Mouse (Mus musculus): ENCODE measurements around the gene Eci2.

- TF ChIP-seq CTCF (conservative IDR thresholded peaks at IDR 0.05; ENCODE audit: low read length) (no peak), POU5F1 (IDR thresholded peaks at IDR 0.05; ENCODE audit: borderline replicate concordance, low read length) (no peak), NANOG (IDR thresholded peaks at IDR 0.05; ENCODE audit: borderline replicate concordance, low read length) (no peak)
These were observed 40.2 kb upstream of the Eci2 start for GRCm38 (mm10) chr13:35067084-35067483.

Data from E14TG2a.4 (cell line).